Mouse (Mus musculus) ovary, postnatal 10 days (tissue): ENCODE measurements around the gene Cpa1.

Experiments used
- DNase-seq: peaks from one replicate; pipeline ENCODE4 v3.0.0; 2022; ENCODE audit warnings: low spot score

The Cpa1 gene

GRCm38 (mm10) chr6:30638674-30639268 lies at the start of gene Cpa1:
Gene Cpa1 (plus strand): TSS chr6:30639218.
- no peak for DNase-seq

- DNase-seq = no peak
Observed at GRCm38 (mm10) chr6:30589819-30590218, 49.2 kb upstream of the Cpa1 start.

- DNase-seq = no peak
Observed at GRCm38 (mm10) chr6:30591851-30592404, 47.1 kb upstream of the Cpa1 start.

GRCm38 (mm10) chr6:30592417-30592974 lies 46.5 kb upstream of the Cpa1 start:
- DNase-seq = no peak

- no peak for DNase-seq
Observed at GRCm38 (mm10) chr6:30594364-30594763, 44.7 kb upstream of the Cpa1 start.

GRCm38 (mm10) chr6:30596230-30596898 lies 42.7 kb upstream of the Cpa1 start:
- no peak for DNase-seq

GRCm38 (mm10) chr6:30600033-30600432 lies 39.0 kb upstream of the Cpa1 start:
- DNase-seq = no peak

- no peak for DNase-seq
Observed at GRCm38 (mm10) chr6:30600995-30601394, 38.0 kb upstream of the Cpa1 start.

- no peak for DNase-seq
Observed at GRCm38 (mm10) chr6:30604342-30604867, 34.6 kb upstream of the Cpa1 start.

- DNase-seq = no peak
Observed at GRCm38 (mm10) chr6:30605111-30605510, 33.9 kb upstream of the Cpa1 start.

- DNase-seq = no peak
Observed at GRCm38 (mm10) chr6:30605672-30606071, 33.3 kb upstream of the Cpa1 start.

GRCm38 (mm10) chr6:30610710-30611109 lies 28.3 kb upstream of the Cpa1 start, which contains the start of gene Cpa5:
Gene Cpa5 (plus strand): TSS chr6:30611010.
- no peak for DNase-seq

- no peak for DNase-seq
Observed at GRCm38 (mm10) chr6:30611212-30611611, 27.8 kb upstream of the Cpa1 start.

- no peak for DNase-seq
Observed at GRCm38 (mm10) chr6:30614251-30614650, 24.8 kb upstream of the Cpa1 start.

GRCm38 (mm10) chr6:30615741-30616140 lies 23.3 kb upstream of the Cpa1 start:
- DNase-seq = no peak

- no peak for DNase-seq
Observed at GRCm38 (mm10) chr6:30616491-30616941, 22.5 kb upstream of the Cpa1 start.

- DNase-seq = no peak
Observed at GRCm38 (mm10) chr6:30617020-30617958, 21.7 kb upstream of the Cpa1 start.

GRCm38 (mm10) chr6:30617959-30618590 lies 20.9 kb upstream of the Cpa1 start:
- no peak for DNase-seq

GRCm38 (mm10) chr6:30618735-30619134 lies 20.3 kb upstream of the Cpa1 start:
- DNase-seq = no peak

- no peak for DNase-seq
Observed at GRCm38 (mm10) chr6:30619606-30620005, 19.4 kb upstream of the Cpa1 start.

- DNase-seq = no peak
Observed at GRCm38 (mm10) chr6:30620591-30620990, 18.4 kb upstream of the Cpa1 start.
